Mouse (Mus musculus): Measurements from ENCODE around the gene Serpinb6b.

Serpinb6b gene

DNA sequence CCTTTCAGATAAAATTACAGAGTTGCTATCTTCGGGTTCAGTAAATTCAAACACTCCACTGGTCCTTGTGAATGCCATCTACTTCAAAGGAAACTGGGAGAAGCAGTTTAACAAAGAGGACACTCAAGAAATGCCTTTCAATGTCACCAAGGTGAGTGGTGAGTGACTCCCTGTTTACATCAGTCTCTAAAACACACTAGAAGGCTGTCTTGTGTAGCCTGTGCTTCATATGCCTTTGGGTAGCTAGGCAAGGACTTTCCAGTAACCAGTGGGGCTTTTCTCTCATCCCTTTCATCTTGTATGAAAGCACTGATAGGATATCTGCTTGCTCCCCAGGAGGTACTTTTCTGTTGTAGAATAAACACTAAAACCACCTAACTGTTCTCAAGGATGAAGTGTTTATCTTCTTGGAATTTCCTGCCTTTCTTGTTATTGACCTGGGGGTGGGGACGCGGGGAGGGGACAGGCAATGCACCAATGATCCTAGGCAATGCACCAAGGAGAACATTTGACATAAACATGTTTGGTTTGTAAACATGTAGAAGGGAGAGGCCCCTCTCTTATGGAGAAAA is 10.0 kb downstream of the Serpinb6b start:
- DNase-seq (ENCODE audit: low spot score in 2 of 2), result no peak

DNA sequence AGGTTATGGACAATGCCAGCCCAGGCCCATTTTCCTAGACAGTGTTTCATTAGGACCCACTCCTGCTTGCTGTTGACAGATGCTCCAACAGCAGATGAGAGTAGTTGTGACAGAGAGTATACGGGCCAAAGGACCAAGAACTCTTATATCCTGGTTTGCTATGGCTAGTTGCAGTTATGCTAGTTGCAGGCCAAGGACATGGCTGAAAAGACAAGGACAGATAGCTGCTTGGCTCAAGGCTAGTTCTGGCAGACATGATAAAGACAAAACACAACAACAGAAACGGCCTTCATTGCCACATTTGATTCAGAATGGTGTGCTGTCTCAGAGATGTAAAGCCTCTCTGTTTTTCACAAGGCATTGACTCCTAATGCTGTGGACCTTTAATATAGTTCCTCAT is 10.7 kb downstream of the Serpinb6b start:
- no peak for DNase-seq (ENCODE audit: low spot score in 2 of 2)

DNA sequence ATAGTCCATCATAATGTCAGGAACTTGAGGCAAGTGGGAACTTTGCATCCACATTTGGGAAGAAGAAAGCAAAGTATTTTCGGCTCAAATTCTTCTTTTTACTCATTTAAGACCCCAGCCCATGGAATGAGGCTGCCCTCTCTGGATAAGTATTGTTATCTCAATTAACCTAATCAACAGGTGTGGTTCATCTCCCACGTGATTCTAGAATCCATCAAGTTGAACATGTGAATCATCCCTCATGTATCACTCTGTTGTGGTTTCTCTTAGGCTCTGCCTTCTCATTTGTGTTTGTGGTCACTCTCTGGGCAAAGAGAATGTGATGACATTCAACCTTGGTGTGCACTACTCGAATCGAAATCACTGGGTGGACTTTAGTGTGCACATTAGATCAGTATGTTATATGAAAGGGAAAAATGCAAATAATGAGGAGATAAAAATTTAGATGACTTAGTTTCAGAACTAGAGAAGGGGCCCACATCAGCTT is 17.6 kb downstream of the Serpinb6b start:
- no peak for DNase-seq (ENCODE audit: low spot score in 2 of 2)

DNA sequence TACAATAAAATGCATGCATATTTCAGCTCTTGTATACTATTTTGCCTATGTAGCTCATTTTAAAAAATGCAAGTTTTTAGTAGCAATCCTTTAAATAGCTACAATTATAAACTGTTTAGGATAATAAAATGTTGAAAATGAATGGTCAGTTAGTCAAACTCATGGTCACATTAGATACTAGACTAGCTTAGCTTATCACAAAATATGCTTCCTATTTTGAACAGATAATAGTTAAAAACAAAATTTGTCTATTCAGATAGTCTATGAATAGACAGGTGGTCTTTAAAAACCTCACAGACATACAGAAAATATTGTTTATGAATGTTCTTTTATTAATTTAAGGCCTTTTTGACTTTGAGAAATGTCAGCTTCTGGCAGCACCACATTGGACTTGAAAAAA is 21.2 kb downstream of the Serpinb6b start:
- no peak for DNase-seq (ENCODE audit: low spot score in 2 of 2)

DNA sequence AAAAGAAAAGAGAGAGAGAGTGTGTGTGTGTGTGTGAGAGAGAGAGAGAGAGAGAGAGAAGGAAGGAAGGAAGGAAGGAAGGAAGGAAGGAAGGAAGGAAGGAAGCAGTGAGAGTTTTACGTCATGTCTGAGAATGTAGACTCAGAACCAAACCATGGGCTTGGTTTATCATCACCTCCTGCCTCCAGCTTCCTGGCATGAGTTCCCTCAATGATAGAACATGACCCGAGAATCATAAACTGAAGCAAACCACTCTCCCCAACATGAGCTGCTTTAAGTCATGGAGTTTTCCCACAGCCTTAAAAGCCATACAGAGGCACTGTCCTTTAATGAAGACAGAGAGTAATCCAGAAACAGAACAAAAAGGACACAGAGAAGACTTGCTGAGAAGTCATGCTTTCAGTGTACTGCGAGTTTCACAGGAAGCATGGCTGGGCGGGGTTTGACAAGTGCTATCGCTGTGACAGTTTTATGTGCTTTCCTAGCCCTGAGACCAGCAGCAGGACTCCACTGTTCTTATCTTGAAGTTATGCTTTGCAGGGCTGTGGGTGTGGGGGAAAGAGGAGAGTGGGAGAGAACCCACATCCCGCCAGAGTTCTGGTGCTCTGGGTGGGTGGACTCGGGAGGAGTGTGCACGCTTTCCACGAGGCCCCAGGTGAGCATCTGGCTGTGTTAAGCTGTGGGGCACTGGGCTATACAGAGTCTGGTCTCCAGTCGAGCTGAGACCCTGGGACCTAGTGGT is 28.3 kb downstream of the Serpinb6b start:
- no peak for DNase-seq (ENCODE audit: low spot score in 2 of 2)

DNA sequence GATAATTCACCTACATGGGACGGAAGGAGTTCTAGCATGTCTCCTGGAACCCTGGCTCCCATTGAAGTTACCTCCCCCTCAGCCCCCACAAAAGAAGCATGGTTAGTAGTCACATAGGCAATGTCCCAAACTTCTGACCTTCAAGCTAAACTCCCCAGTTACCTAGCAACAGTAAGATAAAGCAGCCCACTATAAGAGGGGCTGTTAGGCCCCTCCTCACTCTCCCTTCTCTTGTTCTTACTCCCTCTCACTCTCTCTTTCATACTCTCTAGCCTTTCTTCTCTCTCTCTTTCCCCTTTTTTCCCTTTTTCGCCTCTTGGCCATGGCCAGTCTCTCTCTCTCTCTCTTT is 28.9 kb downstream of the Serpinb6b start:
- no peak for DNase-seq (ENCODE audit: low spot score in 2 of 2)

DNA sequence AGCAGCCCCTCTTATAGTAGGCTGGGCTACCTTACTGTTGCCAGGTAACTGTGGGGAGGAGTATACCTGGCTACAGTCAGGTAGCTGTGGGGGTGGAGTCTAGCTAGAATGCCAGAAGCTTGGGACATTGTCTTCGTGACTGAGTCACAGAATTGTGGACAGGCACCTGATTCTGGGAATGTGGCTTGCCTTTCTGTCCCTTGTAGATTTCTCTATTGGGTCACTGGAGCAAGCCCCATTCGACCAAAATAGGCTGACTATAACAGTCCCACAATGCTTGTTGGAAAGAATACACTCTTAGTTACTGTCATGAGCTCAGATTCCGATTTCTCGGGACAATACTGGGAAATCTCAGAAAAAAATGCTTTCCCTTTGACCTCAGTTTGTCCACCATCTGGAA is 30.0 kb downstream of the Serpinb6b start:
- DNase-seq (ENCODE audit: low spot score in 2 of 2), result no peak

DNA sequence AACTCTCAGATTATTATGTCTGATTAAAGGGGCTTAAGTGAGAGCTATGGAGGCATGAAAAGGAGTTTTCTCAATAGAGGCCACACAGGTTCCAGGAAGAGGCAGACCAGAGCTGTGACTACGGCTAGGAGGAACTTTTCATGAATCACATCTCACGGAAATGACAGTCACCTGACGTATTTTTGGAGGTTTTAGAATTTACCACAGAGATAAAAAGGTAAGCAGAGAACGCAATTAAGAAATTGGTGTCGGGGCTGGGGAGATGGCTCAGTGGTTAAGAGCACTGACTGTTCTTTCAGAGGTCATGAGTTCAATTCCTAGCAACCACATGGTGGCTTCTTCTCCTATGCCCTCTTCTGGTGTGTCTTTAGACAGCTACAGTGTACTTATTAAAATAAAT is 36.3 kb downstream of the Serpinb6b start:
- DNase-seq (ENCODE audit: low spot score in 2 of 2), result no peak

DNA sequence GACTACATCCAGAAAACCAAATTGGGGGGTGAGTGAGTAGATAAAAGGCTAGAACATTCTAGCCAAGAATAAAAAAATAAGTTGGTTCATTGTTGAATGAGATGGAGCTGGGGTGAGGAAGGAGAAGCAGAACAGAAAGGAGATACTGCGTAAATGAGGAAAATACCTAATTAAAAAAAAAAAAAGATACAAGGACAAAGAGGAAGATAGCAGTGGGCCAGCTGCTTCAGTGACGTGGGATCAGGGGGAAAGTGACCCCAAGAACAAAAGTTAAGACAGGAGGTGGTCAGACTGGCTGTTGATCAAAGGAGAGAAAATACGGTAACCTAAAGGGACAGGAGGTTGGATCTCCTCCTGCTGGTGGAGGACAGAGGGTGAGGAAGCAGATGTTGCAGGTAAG is 37.9 kb downstream of the Serpinb6b start, which contains the start of gene Serpinb9:
Serpinb9 (plus strand) TSS at position 301 of the 400 bp plus-strand sequence.
- DNase-seq (ENCODE audit: low spot score in 2 of 2), result no peak

DNA sequence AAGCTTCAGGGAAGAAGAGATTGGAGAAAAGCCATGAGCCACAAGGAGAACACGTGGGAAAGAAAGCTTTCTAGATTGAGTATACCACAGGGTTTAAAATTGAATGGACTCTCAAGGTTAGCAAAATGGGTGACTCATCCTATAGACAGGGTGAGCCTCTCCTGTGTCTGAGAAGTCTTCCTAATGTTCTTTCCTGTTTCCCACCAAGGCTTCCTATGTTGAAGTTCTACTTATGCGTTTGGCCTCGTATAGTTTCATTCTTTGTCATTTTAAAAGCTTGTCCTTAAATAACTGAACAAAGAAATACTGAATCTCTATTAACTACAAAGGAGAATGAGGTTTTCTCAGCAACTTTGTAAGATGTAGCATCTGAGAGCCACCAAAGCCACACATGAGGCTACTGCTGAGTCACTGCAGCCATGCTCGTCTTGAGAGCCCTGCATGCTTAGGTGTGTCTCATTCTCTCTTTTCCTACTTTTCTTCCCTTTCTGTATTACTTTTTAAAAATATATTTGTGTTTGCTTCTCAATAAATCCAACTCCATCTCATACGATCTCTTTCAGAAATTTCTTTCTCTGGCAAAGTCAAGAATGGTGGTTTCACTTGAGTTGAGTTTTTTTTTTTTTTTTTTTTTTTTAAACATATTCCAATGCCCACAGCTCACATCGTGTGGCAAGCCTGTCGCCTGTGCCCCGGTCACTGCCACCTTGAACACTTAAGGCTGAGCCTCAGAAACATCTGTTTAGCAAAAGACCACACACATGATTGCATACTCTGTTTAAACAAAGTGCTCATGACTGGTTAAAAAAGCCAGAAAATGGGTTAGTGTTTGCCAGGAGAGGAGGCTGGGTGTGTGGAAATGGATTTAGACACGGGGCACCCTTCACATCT is 38.8 kb downstream of the Serpinb6b start:
- no peak for DNase-seq (ENCODE audit: low spot score in 2 of 2)

DNA sequence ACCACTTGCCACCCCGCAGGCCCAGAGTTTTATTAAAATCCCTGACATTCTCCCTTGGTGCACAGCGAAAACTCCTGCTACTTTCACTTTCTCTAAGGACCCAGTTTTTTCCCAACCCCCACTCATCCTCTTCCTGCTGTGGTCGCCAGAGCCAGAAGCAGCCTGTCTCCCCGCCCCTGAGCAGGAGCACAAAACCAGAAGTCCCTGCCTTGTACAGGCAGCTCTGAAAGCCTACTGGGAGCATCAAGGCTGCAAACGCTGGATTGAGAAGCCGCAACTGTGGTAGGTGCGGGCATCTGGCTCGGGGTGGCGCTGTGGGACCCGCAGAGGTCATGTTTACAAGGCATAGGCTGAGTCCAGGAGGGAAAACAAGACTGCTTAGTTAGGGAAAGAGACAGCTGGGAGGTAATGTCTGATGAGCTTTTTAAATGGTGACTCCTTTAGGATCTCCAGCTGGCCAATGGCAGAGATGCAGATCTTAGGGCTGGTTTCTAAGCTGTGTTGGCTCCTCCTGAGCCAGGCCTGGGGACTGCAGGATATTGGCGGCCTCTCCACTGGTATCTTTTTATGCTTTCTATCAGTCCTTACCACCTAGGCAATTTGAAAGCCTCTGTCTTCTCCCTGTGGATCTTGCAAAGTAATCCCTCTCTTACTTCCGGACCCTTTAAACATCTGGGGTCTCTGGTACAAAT is 39.6 kb downstream of the Serpinb6b start:
- DNase-seq (ENCODE audit: low spot score in 2 of 2), result peak; percentile 82 to 83

DNA sequence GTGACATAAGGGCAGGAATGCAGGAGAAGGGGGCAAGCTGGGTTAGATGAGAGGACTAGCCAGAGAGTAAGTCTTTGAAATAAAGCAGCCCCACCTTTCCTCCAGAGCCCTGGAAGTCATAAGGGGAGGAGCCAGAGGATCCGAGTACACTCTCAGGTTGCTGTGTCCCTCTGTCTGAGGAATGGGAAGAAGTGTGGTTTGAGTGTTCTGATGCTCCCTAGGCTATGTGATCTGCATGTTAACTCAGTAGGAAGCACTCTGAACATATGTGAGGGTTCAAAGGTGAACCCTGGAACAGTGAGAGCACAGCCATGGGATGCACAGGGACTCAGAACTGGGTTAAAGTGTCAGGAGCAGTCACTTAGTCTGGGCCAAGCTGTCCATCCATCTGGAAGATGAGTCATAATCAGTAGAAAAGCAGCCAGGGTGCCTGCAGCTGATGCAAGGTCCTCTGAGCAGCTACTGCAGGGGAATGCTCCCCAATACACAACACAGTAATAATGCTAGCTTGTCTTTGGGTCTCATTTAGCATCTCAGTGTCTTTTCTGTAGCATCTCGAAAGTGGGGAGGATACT is 40.6 kb downstream of the Serpinb6b start:
- no peak for DNase-seq (ENCODE audit: low spot score in 2 of 2)

DNA sequence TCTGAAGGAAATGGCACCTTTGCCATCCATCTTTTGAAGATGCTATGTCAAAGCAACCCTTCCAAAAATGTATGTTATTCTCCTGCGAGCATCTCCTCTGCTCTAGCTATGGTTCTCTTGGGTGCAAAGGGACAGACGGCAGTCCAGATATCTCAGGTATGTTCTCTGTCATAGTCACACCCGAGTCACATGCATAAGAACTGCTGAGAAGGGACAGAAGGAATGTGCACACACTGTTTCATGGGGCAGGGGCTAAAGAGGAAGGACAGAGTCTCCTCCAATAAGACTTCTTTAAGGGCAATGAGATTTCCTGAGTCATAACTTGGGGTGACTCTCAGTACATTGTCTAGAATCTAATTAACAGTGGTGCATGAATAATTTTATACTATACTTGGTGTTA is 41.5 kb downstream of the Serpinb6b start:
- no peak for DNase-seq (ENCODE audit: low spot score in 2 of 2)

DNA sequence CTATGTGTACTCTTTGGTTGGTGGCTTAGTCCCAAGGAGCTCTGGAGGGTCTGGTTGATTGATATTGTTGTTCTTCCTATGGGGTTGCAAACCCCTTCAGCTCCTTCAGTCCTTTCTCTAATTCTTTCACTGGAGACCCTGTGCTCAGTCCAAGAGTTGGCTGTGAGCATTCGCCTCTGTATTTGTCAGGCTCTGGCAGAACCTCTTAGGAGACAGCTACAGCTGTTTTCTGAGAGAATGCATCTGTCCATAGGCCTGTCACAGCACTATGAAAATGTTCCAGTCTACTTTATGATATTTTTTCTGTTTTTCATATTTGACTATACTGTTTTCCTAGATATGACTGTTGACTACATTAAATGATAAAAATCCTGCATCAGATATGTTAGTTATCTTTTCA is 47.4 kb downstream of the Serpinb6b start:
- DNase-seq (ENCODE audit: low spot score in 2 of 2), result no peak

DNA sequence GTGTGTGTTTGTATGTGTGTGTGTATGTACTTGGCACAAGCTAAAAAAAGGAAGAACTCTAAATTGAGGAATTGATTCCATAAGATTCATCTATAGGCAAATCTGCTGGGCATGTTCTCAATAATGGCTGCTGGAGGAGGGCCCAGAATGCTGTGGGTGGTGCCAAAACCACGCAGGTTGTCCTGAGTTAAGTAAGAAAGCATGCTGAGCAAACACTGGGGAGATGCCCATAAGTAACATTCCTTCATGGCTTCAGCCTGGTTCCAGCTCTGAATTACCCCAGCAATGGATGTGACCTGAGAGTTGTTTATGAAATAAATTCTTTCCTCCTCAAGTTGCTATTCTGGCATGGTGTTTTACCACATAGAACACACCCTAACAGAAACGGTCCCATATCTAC is 48.3 kb downstream of the Serpinb6b start:
- no peak for DNase-seq (ENCODE audit: low spot score in 2 of 2)

DNA sequence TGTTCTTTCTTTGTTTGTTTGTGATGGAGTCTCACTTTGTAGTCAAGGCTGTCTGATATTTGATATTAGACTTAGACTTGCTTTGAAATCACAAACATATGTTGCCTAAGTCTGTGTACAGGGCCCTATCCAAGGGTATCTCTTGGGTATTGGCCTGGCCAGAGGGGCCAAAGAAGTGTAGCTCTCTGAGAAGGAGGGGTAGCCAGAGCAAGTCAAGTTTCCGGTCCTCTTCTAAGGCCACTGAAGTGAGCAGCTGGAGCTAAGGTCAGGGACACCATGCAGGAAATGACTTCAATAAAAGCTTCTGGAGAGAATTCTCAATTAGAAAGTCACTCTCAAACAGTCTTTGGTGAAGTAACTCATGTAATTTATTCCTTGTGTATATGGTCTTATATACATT is 57.4 kb downstream of the Serpinb6b start:
- DNase-seq (ENCODE audit: low spot score in 2 of 2), result no peak

DNA sequence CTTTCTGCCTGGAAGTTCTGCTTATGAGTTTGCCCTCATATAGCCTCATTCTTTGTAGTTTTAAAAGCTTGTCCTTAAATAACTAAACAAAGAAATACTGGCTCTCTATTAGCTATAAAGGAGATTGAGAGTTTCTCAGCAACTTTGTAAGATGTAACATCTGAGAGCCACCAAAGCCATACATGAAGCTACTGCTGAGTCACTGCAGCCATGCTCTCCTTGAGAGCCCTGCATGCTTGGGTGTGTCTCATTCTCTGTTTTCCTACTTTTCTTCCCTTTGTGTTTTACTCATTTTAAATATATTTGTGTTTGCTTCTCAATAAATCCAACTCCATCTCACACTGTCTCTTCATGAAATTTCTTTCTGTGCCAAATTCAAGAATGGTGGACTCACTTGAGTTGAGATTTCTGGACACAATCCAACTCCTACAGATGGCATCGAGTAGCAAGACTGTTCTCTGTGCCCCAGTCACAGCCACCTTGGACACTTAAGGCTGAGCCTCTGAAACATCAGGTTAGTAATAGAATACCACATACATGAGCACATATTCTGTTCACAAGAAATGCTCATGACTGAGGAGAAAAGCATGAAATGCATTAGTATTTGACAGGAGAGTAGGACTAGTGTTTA is 61.5 kb downstream of the Serpinb6b start:
- no peak for DNase-seq (ENCODE audit: low spot score in 2 of 2)

DNA sequence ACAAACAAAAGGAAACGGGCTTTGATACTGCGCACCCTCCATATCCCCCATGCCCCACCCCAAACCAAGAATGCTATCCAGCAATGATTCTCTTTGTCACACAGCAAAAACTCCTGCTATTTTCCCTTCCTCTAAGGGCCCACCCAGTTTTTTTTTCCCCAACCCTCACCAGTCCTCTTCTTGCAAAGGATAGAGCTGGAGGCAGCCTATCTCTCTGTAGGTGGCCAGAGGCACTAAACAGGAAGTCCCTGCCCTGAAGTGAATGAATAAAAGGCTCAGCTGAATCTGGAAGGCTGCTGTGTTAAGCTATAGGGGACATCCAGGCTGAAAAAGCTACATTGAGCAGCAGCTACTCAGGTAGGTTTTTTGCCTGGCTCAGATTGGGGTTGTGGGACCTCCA is 62.2 kb downstream of the Serpinb6b start, which contains the start of gene Serpinb9b:
Serpinb9b (plus strand) TSS at position 173 of the 400 bp plus-strand sequence.
- no peak for DNase-seq (ENCODE audit: low spot score in 2 of 2)

DNA sequence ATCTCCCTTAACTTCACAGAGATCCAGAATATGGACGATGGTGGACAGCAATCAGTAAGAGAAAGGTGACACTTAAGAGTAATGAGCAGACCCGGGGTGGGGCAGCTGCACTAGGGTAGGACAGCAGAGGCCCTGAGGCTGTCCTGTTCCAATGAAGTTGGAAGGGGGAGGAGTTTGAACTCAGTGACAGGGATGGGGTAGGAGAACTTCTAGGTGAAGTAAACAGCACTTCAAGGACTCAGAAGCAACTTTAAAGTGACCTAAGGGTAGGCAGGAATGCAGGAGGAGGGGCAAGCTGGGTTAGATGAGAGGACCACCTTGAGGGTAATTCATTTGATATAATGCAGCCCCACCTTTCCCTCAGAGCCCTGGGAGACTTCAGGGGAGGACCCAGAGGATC is 63.1 kb downstream of the Serpinb6b start:
- no peak for DNase-seq (ENCODE audit: low spot score in 2 of 2)

DNA sequence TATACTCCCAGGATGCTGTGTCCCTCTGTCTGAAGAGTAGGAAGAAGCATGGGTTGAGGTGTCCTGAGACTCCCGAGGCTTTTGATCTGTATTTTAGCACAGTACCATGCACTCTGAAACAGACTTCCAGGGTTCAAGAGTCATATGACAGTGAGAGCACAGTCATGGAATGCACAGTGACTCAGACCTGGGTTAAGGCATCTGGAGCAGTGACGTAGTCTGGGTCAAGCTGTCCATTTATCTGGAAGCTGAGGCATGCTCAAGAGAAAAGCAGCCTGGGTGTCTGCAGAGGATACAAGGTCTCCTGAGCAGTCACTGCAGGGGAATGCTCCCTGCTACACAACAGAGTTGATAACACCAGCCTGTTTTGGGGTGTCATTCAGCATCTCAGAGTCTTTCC is 63.5 kb downstream of the Serpinb6b start:
- no peak for DNase-seq (ENCODE audit: low spot score in 2 of 2)
